Mouse (Mus musculus) adrenal gland, adult (tissue): Measurements from ENCODE around the gene Snrk.

Experiments
- DNase-seq, 2 experiments: peaks; one replicate each; pipeline ENCODE4 v3.0.0; 2022 to 2023; ENCODE audit warnings: low spot score in 1 of 2; ENCODE audit not compliant: inconsistent age in 2 of 2

Gene Snrk

DNA sequence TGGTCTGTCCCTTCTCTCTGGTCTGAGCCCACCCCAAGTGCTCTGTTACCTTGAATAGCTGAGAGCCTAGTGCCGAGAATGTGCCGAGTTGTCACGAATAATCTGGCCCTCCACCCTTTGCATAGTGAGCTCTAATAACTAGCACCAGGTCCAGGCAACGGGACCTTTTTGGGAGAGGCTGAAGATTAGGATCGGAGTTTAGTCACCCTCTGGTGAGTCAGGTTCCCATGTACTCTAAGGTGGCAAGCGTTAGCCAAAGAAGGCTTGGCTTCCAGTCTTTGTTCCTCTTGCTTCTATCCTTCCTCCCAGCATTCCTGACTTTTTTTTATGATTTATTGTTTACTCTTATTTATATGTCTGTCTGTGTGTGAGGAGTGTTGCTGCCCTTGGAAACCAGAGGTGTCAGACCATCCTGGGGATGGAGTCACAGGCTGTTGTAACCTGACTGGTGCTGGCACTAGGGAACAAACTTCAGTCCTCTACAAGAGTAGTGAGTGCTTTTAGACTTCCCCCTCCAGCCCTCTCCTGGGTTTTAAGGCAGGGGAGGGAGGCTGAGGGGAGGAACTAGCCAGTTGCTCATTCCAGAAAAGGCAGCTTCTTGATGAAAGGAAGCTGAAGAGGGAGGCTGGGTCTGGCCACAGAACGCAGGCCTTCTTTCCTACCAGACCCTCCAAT is 9.2 kb upstream of the Snrk start:
- DNase-seq = no peak

DNA sequence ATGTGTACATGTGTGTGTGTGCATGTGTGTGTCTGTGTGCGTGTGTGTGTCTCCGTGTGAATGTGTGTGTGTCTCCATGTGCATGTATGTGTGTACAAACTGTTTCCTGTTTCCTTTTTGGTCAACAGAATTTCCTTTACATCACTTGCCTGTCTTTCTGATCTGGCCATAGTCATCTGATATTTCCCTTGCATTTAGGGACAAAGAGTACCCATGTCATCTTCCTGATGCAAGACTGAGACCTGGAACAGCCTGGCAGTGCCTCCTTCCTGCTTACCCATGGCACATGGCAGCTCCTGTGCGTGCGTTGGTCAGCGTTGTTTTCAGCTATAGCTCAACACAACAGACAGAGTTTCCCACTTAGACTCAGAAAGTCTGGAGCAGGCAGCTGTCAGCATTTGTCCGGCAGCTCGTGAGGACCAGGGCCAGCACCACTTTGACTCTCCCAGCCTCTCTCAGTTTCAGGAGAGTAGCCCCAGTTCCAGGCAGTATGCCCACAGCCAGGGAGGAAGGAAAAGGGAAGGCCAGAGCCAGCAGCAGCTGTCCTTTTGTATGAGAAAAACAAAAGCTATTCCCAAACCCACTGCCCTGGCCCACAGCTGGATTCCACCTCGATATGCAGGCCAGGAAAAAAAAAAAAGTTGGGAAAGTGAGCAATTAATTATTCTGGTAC is 7.4 kb upstream of the Snrk start:
- DNase-seq = peak; percentile 57 to 83

- DNase-seq = no peak
These were observed 6.6 kb upstream of the Snrk start for GRCm38 (mm10) chr9:122110508-122110907.

DNA sequence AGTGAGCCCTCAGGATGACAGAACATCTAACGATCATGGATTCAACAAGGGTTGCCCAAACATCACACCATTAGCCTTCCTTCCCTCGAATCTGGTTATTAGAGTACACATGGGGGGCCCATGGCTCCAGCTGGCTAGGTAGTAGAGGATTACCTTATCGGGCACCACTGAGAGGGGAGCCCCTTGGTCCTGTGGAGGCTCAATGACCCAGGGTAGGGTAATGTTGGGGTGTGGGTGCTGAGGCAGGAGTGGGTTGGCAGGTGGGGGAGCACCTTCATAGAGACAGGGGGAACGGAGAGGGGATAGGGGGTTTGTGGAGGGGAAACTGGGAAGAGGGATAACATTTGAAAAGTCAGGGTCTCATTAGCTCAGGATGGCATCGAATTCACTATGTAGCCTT is 6.1 kb upstream of the Snrk start:
- no peak for DNase-seq

DNA sequence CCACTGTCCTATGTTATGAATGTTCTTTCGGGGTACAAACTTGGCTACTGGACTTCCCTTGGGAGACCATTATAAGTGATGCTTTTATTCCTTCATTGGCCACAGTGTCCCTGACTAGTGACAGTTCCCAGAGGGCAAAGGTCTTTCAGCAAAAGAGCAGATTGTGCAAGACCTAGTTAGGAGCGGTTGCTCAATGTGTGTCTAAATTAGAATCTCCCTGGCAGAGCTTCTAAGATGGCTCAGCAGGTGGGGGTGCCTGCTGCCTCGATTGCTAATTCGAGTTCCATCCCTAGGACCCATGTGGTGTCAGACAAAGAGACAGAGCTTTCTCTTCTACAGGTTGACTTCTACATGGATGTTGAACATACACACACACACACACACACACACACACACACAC is 1.5 kb upstream of the Snrk start:
- peak; percentile 61 to 90 for DNase-seq

DNA sequence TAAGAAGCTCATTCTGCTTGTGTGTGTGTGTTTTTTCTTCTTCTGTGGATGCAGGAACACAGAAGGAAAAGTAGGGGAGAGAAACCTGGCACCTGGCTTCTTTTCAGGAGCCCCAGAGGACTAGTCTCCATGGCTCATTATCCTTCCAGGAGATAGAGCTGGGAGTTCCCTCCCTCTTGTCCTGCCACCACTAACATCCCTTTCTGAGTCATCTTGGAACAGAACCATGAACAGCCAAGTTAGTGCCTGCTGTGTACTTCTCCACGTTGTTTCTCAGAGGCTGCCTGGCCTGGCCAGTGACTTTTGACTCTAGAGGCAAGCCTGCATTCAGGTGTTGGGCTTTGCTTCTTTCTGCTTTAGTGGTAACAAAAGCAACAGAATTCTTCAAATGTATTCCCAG is 707 bp upstream of the Snrk start:
- DNase-seq = peak; percentile 59 to 83

- peak; percentile 57 to 81 for DNase-seq
These were observed 845 bp downstream of the Snrk start for GRCm38 (mm10) chr9:122117692-122118529.

DNA sequence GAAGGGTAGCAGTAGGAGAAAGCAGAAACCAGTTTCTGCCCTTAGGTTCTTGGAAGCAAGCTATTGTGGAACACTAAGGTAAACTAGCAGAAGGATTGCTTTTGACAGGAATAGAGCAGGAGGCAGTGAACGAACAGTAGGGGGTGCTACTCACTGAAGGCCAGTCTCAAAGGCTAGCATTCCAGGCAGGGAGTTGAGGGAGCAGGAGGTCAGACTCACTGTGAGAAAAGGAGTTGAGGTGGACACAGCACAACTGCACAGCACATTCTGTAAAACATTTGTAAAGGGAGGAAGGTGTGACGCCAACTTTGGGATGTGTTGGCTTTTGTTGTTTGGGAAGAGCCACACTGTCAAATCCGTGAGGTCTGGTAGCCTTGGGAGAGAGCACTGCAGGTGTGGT is 3.0 kb downstream of the Snrk start:
- DNase-seq = peak; percentile 68 to 92

GRCm38 (mm10) chr9:122122113-122122512 is 5.0 kb downstream of the Snrk start:
- DNase-seq = no peak

DNA sequence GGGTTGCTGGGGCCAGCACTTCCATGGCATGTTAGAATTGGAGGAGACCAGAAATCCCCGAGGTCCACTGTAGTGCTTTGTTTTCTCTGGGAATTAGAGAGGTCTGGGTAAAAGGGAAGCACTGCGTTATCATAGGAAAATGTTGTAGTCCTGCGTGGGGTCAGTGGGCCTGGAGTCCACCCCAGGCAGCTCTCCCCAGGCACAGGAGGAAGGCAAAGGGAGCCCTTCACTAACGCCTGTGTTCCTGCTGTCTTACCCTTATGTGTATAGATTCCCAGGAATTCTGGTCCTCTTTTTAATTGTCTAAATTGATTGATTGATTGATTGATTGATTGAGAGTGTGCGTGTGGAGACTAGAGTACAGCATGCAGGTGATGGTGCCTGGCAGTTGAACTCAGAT is 6.1 kb downstream of the Snrk start:
- no peak for DNase-seq

GRCm38 (mm10) chr9:122125723-122126290 is 8.7 kb downstream of the Snrk start:
- no peak for DNase-seq

GRCm38 (mm10) chr9:122126790-122127189 is 9.7 kb downstream of the Snrk start:
- no peak for DNase-seq

- no peak for DNase-seq
These were observed 10.3 kb downstream of the Snrk start for GRCm38 (mm10) chr9:122127271-122127785.

- peak in 1 of 2 experiments; percentile 45 for DNase-seq
These were observed 11.6 kb downstream of the Snrk start for GRCm38 (mm10) chr9:122128686-122129085.

GRCm38 (mm10) chr9:122130666-122131065 is 13.6 kb downstream of the Snrk start:
- DNase-seq = no peak

DNA sequence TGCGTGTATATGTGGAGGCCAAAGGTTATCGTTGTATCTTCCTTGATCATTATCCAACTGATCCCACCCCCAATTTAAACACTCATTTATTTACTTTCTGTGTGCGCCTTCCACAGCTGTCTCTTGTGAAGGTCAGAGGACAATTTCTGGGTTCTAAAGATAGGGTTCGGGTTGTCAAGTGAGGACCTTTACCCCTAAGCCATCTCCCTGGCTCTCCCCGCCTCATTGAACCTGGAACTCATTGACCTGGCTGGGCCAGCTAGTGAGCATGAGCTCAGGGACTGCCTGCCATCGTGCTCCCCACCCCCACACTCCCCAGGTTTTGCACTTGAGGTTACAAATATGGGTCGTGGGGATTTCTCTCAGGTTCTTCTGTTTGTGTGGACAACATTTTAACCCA is 15.1 kb downstream of the Snrk start:
- no peak for DNase-seq

DNA sequence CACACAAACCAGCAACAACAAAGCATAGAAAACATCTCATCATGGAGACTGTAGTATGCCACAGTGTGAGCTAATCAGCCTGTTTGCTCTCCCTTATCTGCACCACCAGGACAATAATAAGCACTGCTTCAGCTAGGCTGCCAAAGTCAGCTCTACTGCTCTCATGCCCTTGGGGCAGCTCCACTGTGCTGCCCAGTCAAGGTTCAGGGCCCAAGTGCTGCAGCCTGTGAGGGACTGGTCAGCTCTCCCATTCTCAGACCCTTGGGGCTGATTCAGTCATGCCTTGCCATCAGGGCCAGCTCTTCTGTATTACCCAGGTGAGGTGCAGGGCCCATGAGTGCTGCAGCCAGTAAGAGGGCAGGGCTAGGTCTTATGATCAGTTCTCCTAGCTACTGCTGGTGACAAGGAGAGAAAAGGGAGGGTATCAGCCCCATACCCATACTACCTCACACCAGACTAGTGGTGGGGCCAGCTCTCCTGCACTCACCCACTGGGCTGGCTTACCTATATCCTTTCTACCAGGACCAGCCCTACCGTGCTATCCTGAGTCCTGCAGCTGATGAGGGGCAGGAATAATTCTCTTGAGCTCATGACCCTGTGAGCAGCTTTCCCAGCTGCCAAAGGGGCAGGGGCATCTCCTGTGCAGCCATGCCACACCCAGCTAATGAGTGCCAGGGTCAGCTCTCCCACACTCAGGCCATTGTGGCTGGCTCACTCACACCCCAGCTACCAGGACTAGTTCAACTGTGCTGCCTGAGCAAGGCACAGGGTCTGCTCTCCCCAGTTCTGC is 18.2 kb downstream of the Snrk start:
- DNase-seq = peak in 1 of 2 experiments; percentile 80

GRCm38 (mm10) chr9:122135885-122136170 is 18.8 kb downstream of the Snrk start:
- no peak for DNase-seq

- DNase-seq = no peak
These were observed 20.9 kb downstream of the Snrk start for GRCm38 (mm10) chr9:122137960-122138359.

DNA sequence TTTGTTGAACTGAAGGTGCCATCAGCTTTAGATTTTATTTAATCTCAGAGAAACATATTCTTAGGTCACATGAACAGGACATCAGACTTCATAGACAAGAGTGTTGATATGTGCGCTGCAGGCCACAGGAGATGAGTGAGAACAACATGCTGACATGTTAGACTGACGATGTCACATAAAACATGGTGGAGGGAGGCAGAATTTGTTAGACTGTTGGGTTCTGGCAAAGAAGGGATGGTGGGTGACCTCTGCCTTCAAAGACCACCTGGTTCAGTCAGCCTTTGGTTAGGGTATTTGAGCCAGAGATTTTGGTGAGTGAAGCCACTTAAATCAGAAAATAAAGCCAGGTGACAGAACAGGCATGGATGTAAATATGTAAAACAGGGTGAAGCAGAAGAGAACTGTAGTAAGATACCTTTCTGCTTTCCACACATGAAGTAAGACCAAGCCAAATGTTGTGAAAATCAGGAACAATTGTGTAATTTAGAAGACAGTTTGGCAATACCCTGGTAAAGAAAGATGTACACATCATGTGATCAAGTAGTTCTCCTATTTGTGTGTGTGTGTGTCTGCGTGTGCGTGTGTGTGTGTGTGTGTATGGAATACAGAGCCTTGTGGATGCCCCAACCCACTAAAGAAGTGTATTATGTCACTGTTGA is 21.4 kb downstream of the Snrk start:
- no peak for DNase-seq
